Mouse (Mus musculus): ENCODE data around the gene 3110070M22Rik. TPM values are rescaled to one million over a fixed set of nuclear protein-coding genes. Genes with fewer than 3 reads are reported as not detected.

Gene 3110070M22Rik
- polyA plus RNA-seq, 1 experiment from 2014 or later = 0.17 TPM

Other genes starting within 250 kb of the 3110070M22Rik start
- 52.1 to 79.7 TPM (median 63.6 TPM) in 3 replicates for gene Paip1, start 59.8 kb downstream of the 3110070M22Rik start, polyA plus RNA-seq (2018)
- gene 4833420G17Rik, start 25.6 kb downstream of the 3110070M22Rik start, polyA plus RNA-seq (2018) = 12.3 to 28.1 TPM (median 17.4 TPM) in 3 replicates
- 3.4 to 6.7 TPM (median 4.5 TPM) in 3 replicates for gene Tmem267, start 344 bp downstream of the 3110070M22Rik start, polyA plus RNA-seq (2018)
- 0.10 TPM in 1 of 3 replicates, not detected in the others for gene Ccl28, start 135.4 kb upstream of the 3110070M22Rik start, polyA plus RNA-seq (2018)
- 67.8 to 119 TPM (median 103 TPM) in 3 replicates for gene Hmgcs1, start 202.0 kb upstream of the 3110070M22Rik start, polyA plus RNA-seq (2018)